Mouse (Mus musculus): Measurements from ENCODE around the gene Wdr35.

Wdr35 gene

GRCm38 (mm10) chr12:9052075-9052829, 78.6 kb downstream of the Wdr35 start:
- in situ Hi-C loops (cut with MseI, MboI), result no loop called here

- in situ Hi-C loops (cut with MseI, MboI), result no loop called here
These were observed 79.7 kb downstream of the Wdr35 start for GRCm38 (mm10) chr12:9053345-9053744.

GRCm38 (mm10) chr12:9054012-9054411, 80.3 kb downstream of the Wdr35 start:
- in situ Hi-C loops (cut with MseI, MboI), result no loop called here

GRCm38 (mm10) chr12:9055269-9055668, 81.6 kb downstream of the Wdr35 start:
- in situ Hi-C loops (cut with MseI, MboI), result no loop called here

- in situ Hi-C loops (cut with MseI, MboI), result no loop called here
These were observed 85.8 kb downstream of the Wdr35 start for GRCm38 (mm10) chr12:9059502-9059901.

DNA sequence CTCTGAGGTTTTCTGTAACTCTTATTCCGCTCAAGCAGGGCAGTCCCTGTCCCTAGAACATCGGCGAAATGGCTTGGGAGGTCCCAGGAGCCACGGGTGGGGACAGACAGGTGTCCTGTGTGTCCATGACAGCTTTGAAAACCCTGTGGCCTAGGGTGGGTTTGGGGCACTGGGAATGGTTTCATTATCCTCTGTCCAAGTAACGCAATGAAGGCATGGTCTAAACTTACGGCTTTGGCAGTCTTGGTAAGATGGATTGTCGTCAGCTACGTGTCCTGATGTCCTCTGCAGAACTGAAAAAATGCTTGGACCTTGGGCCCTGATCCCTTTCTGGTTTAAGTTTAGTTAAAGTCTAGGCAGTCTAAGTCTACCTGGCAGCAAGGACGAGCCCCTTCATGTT, 86.3 kb downstream of the Wdr35 start:
- in situ Hi-C loops (cut with MseI, MboI), result no loop called here

- in situ Hi-C loops (cut with MseI, MboI), result no loop called here
These were observed 89.9 kb downstream of the Wdr35 start for GRCm38 (mm10) chr12:9063611-9064010.

DNA sequence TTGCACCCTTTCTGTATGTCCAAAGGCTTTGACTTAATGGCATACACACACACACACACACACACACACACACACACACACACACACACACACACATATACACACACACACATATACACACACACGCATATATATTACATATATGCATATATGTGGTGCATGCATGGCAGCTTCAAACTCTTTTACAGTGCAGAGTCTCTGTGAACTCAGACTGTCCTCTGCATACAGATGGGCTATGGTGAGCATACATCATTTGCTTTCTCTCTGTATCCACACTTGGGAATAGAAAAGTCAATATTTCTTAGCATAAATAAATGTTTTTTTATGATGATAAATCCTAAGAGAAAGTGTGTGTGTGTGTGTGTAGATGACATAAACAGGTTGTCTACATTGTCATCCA, 97.4 kb downstream of the Wdr35 start:
- in situ Hi-C loops (cut with MseI, MboI), result no loop called here

GRCm38 (mm10) chr12:9071493-9071892, 97.8 kb downstream of the Wdr35 start:
- in situ Hi-C loops (cut with MseI, MboI), result no loop called here

- in situ Hi-C loops (cut with MseI, MboI), result no loop called here
These were observed 103.9 kb downstream of the Wdr35 start for GRCm38 (mm10) chr12:9077554-9078125.
